12 mouse cellular contexts compared by ENCODE assay signal in genomic region chr2:65320975-65321374, GRCm38 (mm10). TPM values are rescaled to one million over a fixed set of nuclear protein-coding genes. Genes with fewer than 3 reads are reported as not detected.
A peak's percentile ranks its signal among the peaks of the same experiment; 100 is the strongest.
DNase-seq lines count a peak whose midpoint lies in the region; ATAC-seq lines count a peak whose summit lies in the region.
"Had no signal": no experiment of that assay in that cellular context is flagged by ENCODE, and none has a peak within 500 bp of the region (broad histone marks: within the 10 kb centered on the region; RNA-seq: fewer than 3 reads in every experiment).

No protein-coding gene starts in this region.

- DNase-seq in 3T3-L1 (ENCODE audit: low read depth, low spot score): peak; percentile 20
- peak; percentile 74 for DNase-seq in adrenal gland, adult 8-10 months
- DNase-seq in kidney, adult 9 months: peak; percentile 62
- no peak for DNase-seq in spleen, postnatal 36 days (ENCODE audit: low spot score in 2 of 2)
- DNase-seq in forebrain, embryonic 10.5 days (ENCODE audit: extremely low spot score, low spot score): no peak
- DNase-seq: liver, postnatal 0 days; right cerebral cortex, adult 18-20 months had no signal

- H3K4me2 ChIP-seq in heart, embryonic 15.5 days: no peak overlapping the region
- no peak overlapping the region for H3K4me2 ChIP-seq in heart, embryonic 11.5 days

- no peaks in the 10 kb centered on the region for H3K27me3 ChIP-seq in heart, embryonic 15.5 days
- H3K27me3 ChIP-seq in heart, embryonic 11.5 days (ENCODE audit: control insufficient read depth, insufficient read depth, low read length): no peaks in the 10 kb centered on the region
- no peaks in the 10 kb centered on the region for H3K27me3 ChIP-seq in forebrain, embryonic 10.5 days (ENCODE audit: poor library complexity, severe bottlenecking)

- ATAC-seq in heart, embryonic 15.5 days (replicated peaks; ENCODE audit: insufficient number of reproducible peaks, insufficient read depth, low FRiP score, low read depth): no peak
- no peak for ATAC-seq in heart, embryonic 11.5 days (replicated peaks; ENCODE audit: insufficient number of reproducible peaks, low FRiP score, low TSS enrichment)
- ATAC-seq in granulocyte monocyte progenitor cell, adult 5-6 weeks (replicated peaks; ENCODE audit: poor library complexity, severe bottlenecking): no peak
- ATAC-seq: CD4-positive, CD25-positive, alpha-beta regulatory T cell, adult 4 months; liver, postnatal 0 days had no signal

- peaks cover 6% of the 10 kb centered on the region; the same call in 1 of the 2 replicates for H3K4me1 ChIP-seq in heart, embryonic 15.5 days (replicated peaks)
- H3K4me1 ChIP-seq in heart, embryonic 11.5 days (ENCODE audit: control insufficient read depth, insufficient read depth, low read length): no peaks in the 10 kb centered on the region; the same call in 1 of the 2 replicates
- peaks cover 14% of the 10 kb centered on the region for H3K4me1 ChIP-seq in forebrain, embryonic 10.5 days

- H3K9ac ChIP-seq in heart, embryonic 15.5 days: no peak overlapping the region
- H3K9ac ChIP-seq in heart, embryonic 11.5 days (ENCODE audit: low read depth, low read length): no peak overlapping the region
- H3K9ac ChIP-seq: liver, postnatal 0 days had no signal

- H3K36me3 ChIP-seq in heart, embryonic 15.5 days: no peaks in the 10 kb centered on the region
- H3K36me3 ChIP-seq in heart, embryonic 11.5 days (ENCODE audit: control insufficient read depth, insufficient read depth, low read length): no peaks in the 10 kb centered on the region
- no peaks in the 10 kb centered on the region for H3K36me3 ChIP-seq in forebrain, embryonic 10.5 days (replicated peaks)
- H3K36me3 ChIP-seq: midbrain, embryonic 10.5 days had no signal

- no peak overlapping the region for H3K4me3 ChIP-seq in heart, embryonic 15.5 days
- H3K4me3 ChIP-seq in heart, embryonic 11.5 days (ENCODE audit: low read depth, low read length): no peak overlapping the region
- H3K4me3 ChIP-seq in forebrain, embryonic 10.5 days: no peak overlapping the region
- H3K4me3 ChIP-seq: midbrain, embryonic 10.5 days had no signal

- 23% methylated on average over 2 of the region's 2 CpGs for WGBS in heart, embryonic 15.5 days
- WGBS in heart, embryonic 11.5 days (ENCODE audit: insufficient replicate concordance): 38% methylated on average over 2 of the region's 2 CpGs
- 91% methylated on average over 2 of the region's 2 CpGs for WGBS in forebrain, embryonic 10.5 days

- peak overlapping the region; percentile 51; the same call in 1 of the 2 replicates for H3K27ac ChIP-seq in heart, embryonic 15.5 days
- no peak overlapping the region for H3K27ac ChIP-seq in heart, embryonic 11.5 days (ENCODE audit: low read depth, low read length)
- no peak overlapping the region for H3K27ac ChIP-seq in forebrain, embryonic 10.5 days
- H3K27ac ChIP-seq: midbrain, embryonic 10.5 days had no signal

- no peaks in the 10 kb centered on the region for H3K9me3 ChIP-seq in heart, embryonic 15.5 days (replicated peaks)
- no peaks in the 10 kb centered on the region for H3K9me3 ChIP-seq in heart, embryonic 11.5 days (replicated peaks; ENCODE audit: control insufficient read depth, low read length)
- H3K9me3 ChIP-seq in forebrain, embryonic 10.5 days: no peaks in the 10 kb centered on the region
- H3K9me3 ChIP-seq: midbrain, embryonic 10.5 days had no signal

RNA-seq across cellular contexts. Expression of gene Slc38a11, which starts 42.9 kb away (rescaled TPM):
- polyA plus RNA-seq in heart, embryonic 15.5 days (2015; fragmentation: Nextera tagmentation; extraction: Ambion mirVana): 0.09 and 0.23 TPM in 2 replicates
- not detected in 2 replicates for polyA plus RNA-seq in heart, embryonic 11.5 days (2014; fragmentation: Nextera tagmentation; extraction: Ambion mirVana)
- 10 to 100 TPM; 20.1 to 43.2 (median 28.4) TPM for total RNA-seq in adrenal gland, adult 8-10 months (2022)
- total RNA-seq in granulocyte monocyte progenitor cell, adult 5-6 weeks (2014; fragmentation: Nextera tagmentation): not detected in 2 replicates
- not detected in 2 replicates for total RNA-seq in granulocyte monocyte progenitor cell, adult 5-6 weeks (2017)
- polyA plus RNA-seq in forebrain, embryonic 10.5 days (2016; fragmentation: Nextera tagmentation; extraction: Ambion mirVana): 0.71 and 0.78 TPM in 2 replicates
- polyA plus RNA-seq: CD4-positive, CD25-positive, alpha-beta regulatory T cell, adult 4 months had no signal

Comparison
In these comparisons a context has a peak if more than half of its experiments do, and no peak if none do; other contexts are left out.
1. DNase-seq: peak in 3T3-L1 (single experiment), adrenal gland, adult 8-10 months (single experiment) and kidney, adult 9 months (single experiment); none in spleen, postnatal 36 days (0 of 2) and forebrain, embryonic 10.5 days (single experiment).